Mouse (Mus musculus) forebrain, embryonic 16.5 days (tissue): ENCODE results near the gene Wdr60. TPM values are rescaled to one million over a fixed set of nuclear protein-coding genes. Genes with fewer than 3 reads are reported as not detected.

Experiments used
- ATAC-seq: fragments of 200-750 bp; cut with Nextera tagmentation; 2 replicates; pipeline ENCODE4 v1.8.0; 2017; ENCODE audit warnings: mild to moderate bottlenecking, moderate library complexity
- H3K27ac ChIP-seq: fragments of 300-500 bp; sonication (generic); 2 replicates; pipeline ENCODE4 v1.5.1; 2014; ENCODE audit warnings: low read length, control low read depth
- H3K27me3 ChIP-seq: fragments of 300-500 bp; sonication (generic); replicated peaks from 2 replicates; pipeline ENCODE4 v1.6.1; 2014; ENCODE audit warnings: low read length; ENCODE audit not compliant: control insufficient read depth, insufficient read depth
- H3K36me3 ChIP-seq: fragments of 300-500 bp; sonication (generic); 2 replicates; pipeline ENCODE4 v1.6.1; 2014; ENCODE audit not compliant: control insufficient read depth, insufficient read depth
- H3K4me1 ChIP-seq: fragments of 300-500 bp; sonication (generic); replicated peaks from 2 replicates; pipeline ENCODE4 v1.6.1; 2014; ENCODE audit warnings: low read length; ENCODE audit not compliant: control insufficient read depth, insufficient read depth
- H3K4me2 ChIP-seq: fragments of 300-500 bp; sonication (generic); 2 replicates; pipeline ENCODE4 v1.6.1; 2014; ENCODE audit warnings: mild to moderate bottlenecking, low read length, control low read depth
- H3K4me3 ChIP-seq: fragments of 300-500 bp; sonication (generic); replicated peaks from 2 replicates; pipeline ENCODE4 v1.5.1; 2014; ENCODE audit warnings: mild to moderate bottlenecking, low read length, control low read depth
- H3K9ac ChIP-seq: fragments of 300-500 bp; sonication (generic); replicated peaks from 2 replicates; pipeline ENCODE4 v1.6.1; 2014; ENCODE audit warnings: low read depth, low read length, control low read depth
- H3K9me3 ChIP-seq: fragments of 300-500 bp; sonication (generic); 2 replicates; pipeline ENCODE4 v1.6.1; 2016; ENCODE audit warnings: low read length; ENCODE audit not compliant: control insufficient read depth
- WGBS: fragments of 180-500 bp; shearing (Covaris S2); extraction: QIAGEN DNeasy Blood & Tissue Kit; methylation state at CpG from one replicate; pipeline ENCODE4 v1.1.7; 2014; 5-methylcytosine and 5-hydroxymethylcytosine counted together
- microRNA-seq: library from miRNA; unstranded; fragments of <30 nt; microRNA quantifications from one replicate; pipeline ENCODE4, GENCODE M21; 2017
- polyA plus RNA-seq: library from polyadenylated mRNA; unstranded; fragments of >200 nt; fragmentation: Nextera tagmentation; extraction: Ambion mirVana; gene quantifications from 2 replicates; pipeline ENCODE4 v1.2.1, GENCODE M21; 2015

Gene Wdr60
- polyA plus RNA-seq, 1 experiment from 2014 or later, result 18.5 TPM

DNA sequence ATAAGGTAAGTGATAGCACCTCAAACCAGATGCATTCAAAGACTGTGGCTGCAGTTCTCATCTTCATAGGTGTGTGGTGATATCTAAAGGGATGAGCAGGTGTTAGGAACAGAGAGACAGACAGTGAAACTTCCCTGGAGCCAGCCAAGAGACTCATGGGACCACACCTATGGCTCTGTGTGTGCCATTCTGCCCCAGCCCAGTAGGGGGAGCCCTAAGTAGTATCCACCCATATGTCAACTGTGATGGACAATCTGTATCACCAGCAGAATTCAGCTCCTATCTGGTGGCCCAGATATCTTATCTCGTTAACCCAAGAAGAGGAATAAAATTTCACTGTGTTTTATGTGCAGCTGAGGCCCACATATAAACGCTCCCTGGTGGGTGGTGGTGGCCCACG is 85.9 kb downstream of the Wdr60 start:
- H3K4me2 ChIP-seq, result no peak overlapping the region
- no peak for ATAC-seq
- H3K4me1 ChIP-seq, result no peaks in the 10 kb centered on the region
- 90% methylated on average over 3 of the region's 3 CpGs for WGBS
- H3K36me3 ChIP-seq, result no peaks in the 10 kb centered on the region
- no peak overlapping the region for H3K9ac ChIP-seq
- H3K9me3 ChIP-seq, result no peaks in the 10 kb centered on the region
- no peak overlapping the region for H3K27ac ChIP-seq
- H3K27me3 ChIP-seq, result no peaks in the 10 kb centered on the region
- H3K4me3 ChIP-seq, result no peak overlapping the region

DNA sequence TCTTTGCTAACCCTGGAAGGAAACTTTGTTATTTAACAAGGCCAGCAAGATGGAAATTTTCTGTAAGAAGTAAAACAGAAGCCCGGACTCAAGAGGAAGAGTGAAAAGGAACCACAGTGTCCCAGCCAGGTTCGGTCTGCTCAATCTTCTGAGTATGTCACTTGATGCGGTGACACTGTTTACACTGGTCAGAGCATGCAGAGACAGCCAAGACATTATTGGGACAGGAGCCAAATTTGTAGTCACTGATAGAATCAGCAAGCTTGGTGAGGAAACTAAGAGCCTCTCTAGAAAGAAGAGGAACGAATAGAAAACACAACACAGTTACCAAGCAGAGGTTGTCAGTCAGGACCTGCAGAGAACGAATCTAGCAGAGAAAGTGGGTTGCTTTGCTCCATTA is 93.2 kb downstream of the Wdr60 start:
- WGBS, result 77% methylated on average over 5 of the region's 5 CpGs
- H3K27ac ChIP-seq, result no peak overlapping the region
- H3K4me3 ChIP-seq, result no peak overlapping the region
- no peak overlapping the region for H3K4me2 ChIP-seq
- no peaks in the 10 kb centered on the region for H3K27me3 ChIP-seq
- H3K4me1 ChIP-seq, result no peaks in the 10 kb centered on the region
- H3K36me3 ChIP-seq, result no peaks in the 10 kb centered on the region
- no peak for ATAC-seq
- H3K9ac ChIP-seq, result no peak overlapping the region
- H3K9me3 ChIP-seq, result no peaks in the 10 kb centered on the region

DNA sequence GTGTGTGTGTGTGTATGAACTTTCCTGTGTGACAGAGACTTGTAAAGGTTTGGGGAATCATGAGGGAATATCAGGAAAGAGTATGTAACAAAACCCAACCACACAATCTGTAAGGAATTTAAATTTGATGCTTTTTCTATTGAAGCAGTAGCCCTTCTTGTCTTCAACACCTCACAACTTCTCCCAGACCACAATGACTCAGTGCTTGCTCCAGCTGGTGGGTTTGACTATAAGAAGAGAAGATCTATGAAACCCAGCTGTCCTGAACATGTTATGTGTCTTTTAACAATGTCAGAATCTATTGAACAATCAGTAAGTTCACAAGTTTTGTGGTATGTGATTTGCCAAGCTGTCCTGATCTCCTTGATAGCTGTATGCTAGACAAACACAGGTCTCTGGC is 97.5 kb downstream of the Wdr60 start:
- H3K4me2 ChIP-seq, result no peak overlapping the region
- no peaks in the 10 kb centered on the region for H3K36me3 ChIP-seq
- no peak overlapping the region for H3K27ac ChIP-seq
- no peak for ATAC-seq
- no peaks in the 10 kb centered on the region for H3K9me3 ChIP-seq
- H3K4me1 ChIP-seq, result no peaks in the 10 kb centered on the region
- H3K27me3 ChIP-seq, result no peaks in the 10 kb centered on the region
- no peak overlapping the region for H3K4me3 ChIP-seq
- no peak overlapping the region for H3K9ac ChIP-seq

DNA sequence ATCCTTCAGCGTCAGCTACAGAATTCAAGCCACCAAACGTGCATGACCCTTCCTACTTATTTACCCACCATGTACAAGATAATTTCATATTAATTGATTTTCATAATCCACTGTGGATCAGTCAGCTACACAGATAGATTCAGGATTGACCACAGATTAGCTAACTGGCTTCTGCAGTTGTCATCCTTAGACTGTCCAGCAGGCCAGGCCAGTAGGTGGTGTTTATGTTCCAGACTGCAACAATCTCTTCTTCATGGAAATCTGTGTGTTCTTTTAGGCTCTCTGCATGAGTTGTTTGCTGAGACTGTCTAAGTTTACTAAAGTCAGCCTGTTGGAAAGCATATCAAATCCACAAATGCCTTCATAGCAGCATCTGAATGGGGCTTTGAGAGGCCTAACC is 103.1 kb downstream of the Wdr60 start:
- no peak for ATAC-seq
- Histone ChIP-seq H3K27me3 (no peaks in the 10 kb centered on the region), H3K9ac (no peak overlapping the region), H3K4me2 (no peak overlapping the region), H3K4me1 (no peaks in the 10 kb centered on the region), H3K27ac (no peak overlapping the region), H3K36me3 (no peaks in the 10 kb centered on the region), H3K4me3 (no peak overlapping the region), H3K9me3 (no peaks in the 10 kb centered on the region)
- WGBS, result 91% methylated on average over 2 of the region's 2 CpGs

DNA sequence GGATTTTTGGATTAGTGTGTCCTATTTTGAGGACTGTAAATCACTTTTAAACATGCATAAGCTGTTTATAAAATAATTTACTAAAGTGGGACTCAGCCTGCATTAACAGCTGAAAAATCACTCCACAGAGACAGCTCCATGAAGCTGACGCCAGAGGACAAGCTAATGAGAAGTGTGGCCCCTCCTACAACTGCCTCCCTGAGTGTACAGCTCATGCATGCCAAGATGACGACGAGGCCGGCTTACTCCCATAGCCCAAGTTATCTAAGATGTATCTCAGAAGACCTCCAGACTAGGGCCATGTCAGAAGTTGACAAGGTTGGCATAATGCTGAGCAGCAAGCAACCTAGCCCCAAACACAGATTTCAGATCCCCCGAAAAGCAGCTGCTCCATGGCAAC is 103.6 kb downstream of the Wdr60 start:
- H3K27me3 ChIP-seq, result no peaks in the 10 kb centered on the region

DNA sequence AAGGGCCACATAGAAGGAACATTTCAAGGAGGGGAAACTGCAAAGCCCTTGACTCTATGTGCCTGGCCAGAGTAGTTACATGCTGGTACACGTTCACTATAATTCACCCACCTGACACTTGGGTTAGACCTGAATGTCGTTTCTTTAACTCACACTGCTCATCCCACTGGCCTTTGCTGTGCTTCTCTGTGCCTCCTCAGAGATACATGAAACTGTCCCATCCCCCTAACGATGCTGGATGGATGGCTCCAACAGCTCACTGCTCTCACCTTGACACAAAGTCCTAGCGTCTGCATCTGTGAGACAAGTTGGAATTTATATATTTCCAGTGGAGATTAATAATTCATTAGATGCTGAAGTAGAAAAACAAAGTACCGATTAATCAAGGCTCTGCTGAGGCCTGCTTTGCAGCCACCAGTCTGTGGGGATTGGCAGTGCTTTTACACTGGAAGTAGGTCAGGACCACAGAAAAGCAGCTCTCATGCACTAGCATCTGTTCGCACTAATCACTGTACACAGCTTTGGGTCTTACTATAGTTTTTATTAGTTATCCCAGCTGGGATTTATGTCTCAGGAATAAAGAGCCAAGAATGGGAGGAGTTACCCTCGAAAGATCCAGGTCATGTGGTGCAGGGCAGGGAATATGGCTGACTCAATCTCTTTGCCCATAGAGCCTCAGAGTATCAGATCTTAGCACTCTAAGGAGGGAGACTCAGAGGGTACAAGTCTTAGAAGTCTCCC is 105.9 kb downstream of the Wdr60 start:
- WGBS, result 74% methylated on average over 7 of the region's 7 CpGs

More for the DNA sequence above, 103.6 kb downstream of the Wdr60 start:
- Histone ChIP-seq H3K9me3 (no peaks in the 10 kb centered on the region), H3K4me1 (no peaks in the 10 kb centered on the region), H3K4me3 (no peak overlapping the region), H3K36me3 (no peaks in the 10 kb centered on the region), H3K4me2 (no peak overlapping the region), H3K9ac (no peak overlapping the region), H3K27ac (no peak overlapping the region)
- WGBS, result 88% methylated on average over 5 of the region's 5 CpGs
- ATAC-seq, result no peak

More for the DNA sequence above, 105.9 kb downstream of the Wdr60 start:
- Histone ChIP-seq H3K4me1 (no peaks in the 10 kb centered on the region), H3K27ac (no peak overlapping the region), H3K27me3 (no peaks in the 10 kb centered on the region), H3K4me3 (no peak overlapping the region), H3K4me2 (no peak overlapping the region), H3K9ac (no peak overlapping the region), H3K36me3 (no peaks in the 10 kb centered on the region), H3K9me3 (no peaks in the 10 kb centered on the region)
- no peak for ATAC-seq

Small RNAs within 50 kb of the gene (microRNA-seq; reads per million reads assigned to microRNA genes)
- gene Gm23190, result not detected

Other genes with a start within 250 kb of the Wdr60 start
- gene Zfp386, start 215.3 kb downstream of the Wdr60 start, polyA plus RNA-seq, result 68.3 and 72.3 TPM in 2 replicates
- gene Vipr2, start 185.3 kb downstream of the Wdr60 start, polyA plus RNA-seq, result 0.75 and 0.92 TPM in 2 replicates
- not detected in 2 replicates for gene Gm11027, start 12.4 kb upstream of the Wdr60 start, polyA plus RNA-seq
- gene Esyt2, start 18.2 kb upstream of the Wdr60 start, polyA plus RNA-seq, result 12.9 and 13.5 TPM in 2 replicates
- 17.6 and 18.9 TPM in 2 replicates for gene Ncapg2, start 142.4 kb upstream of the Wdr60 start, polyA plus RNA-seq
- gene Ptprn2, start 222.7 kb upstream of the Wdr60 start, polyA plus RNA-seq, result 7.9 and 11.5 TPM in 2 replicates